Mouse (Mus musculus) yolk sac, embryonic 10.5 days (tissue): ENCODE measurements around the gene Jag2.

ENCODE experiments used
- DNase-seq: peaks from one replicate; pipeline ENCODE4 v3.0.0-alpha.2; 2017; ENCODE audit warnings: low spot score

Gene Jag2

DNA sequence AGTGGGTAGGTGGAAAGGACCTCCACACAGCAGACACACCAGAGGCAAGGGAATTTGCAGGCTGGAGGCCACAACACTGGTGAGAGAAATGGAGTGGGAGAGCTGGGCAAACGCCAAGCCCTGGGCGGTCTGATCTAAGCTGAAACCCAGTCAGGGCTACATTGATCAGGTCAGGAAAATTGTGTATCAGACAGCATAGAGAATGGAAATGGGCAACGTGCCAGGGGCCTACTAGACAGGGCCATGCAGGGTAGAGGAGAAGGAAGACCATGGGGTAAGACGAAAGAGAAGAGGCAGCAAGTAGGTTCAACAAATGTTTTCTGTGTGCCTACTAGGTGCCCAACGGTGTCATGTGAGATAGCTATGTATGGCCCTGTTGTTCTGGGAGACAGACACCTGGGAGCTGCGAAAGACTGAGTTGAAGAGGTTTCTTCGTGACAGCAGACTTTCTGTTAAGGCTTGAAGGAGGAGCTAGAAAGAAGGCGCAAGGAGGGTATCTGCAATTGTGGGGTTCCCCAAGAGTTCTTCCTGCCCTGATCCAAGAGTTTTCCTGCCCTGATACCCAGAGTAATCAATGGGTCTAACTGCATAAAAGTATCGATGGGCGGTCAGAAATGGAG lies 11.7 kb upstream of the Jag2 start:
- peak; percentile 32 for DNase-seq

DNA sequence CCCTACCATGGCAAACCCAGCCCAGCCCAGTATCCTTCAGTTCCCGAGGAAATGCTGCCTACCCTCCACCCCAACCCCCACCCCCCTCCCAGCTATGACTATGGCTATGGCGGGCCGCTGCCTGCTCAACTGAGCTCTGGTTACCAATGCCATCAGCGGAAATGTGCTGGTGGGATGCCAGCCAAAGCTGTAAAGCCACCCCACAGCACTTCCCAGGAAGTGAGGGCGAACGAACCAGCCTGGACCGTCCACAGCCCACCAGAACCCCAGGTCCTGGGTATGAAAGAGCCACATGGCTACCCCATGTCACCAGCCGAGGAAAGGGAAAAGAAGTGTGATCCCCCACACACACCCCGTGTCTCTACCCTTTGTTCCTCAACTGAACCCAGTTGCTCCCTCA lies 11.1 kb upstream of the Jag2 start:
- no peak for DNase-seq

DNA sequence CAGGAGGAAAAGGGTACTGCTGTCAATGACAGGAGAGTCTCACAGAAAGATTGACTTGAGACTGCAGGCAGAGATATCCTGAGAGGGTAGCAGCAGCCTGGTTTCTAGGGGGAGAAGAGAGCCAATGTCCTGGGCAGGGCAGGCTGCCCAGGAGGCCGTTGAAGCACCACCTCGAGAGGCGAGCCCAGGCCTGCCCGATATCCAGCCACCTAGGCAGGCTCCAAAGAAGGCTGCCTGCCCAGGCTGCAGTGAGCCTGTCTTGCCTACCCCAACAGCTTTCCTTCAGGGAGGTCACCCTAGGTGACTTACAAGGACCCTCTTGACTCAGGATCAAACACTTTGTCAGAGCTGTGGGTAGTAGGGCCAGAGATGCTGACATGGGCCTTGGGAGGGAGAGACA lies 10.7 kb upstream of the Jag2 start:
- no peak for DNase-seq

DNA sequence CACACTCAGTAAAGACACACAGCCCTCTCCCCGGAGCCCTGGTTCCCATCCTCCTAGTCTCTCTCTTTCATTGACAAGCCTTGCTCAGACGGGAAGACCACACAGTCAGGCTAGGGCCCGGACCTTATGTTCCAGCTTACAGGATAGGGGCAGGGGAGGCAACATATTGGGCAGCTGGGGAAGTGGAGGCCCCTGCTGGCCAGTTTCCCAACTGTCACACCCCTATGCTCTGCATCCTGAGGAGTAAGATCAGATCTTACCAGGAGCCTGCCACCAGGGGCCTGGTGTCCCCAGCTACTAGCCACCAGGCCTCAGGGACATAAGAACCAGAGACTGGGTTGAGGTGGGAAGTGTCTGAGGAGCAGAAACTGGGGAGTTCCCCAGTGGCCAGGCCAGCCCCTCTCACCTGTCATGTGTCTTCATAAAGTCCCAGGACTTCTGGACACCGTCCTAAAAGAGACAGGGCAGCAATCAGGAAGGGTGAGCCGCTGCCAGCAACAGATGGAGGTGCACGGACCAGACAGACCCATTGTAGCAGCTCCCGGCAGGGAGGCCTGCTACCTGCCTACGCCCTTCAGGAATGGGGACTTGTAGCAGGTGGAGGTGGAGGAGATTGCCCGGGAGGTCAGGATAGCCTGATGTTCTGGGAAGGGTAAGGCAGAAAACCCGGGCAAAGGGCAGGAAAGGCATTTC lies 9.4 kb upstream of the Jag2 start:
- no peak for DNase-seq

DNA sequence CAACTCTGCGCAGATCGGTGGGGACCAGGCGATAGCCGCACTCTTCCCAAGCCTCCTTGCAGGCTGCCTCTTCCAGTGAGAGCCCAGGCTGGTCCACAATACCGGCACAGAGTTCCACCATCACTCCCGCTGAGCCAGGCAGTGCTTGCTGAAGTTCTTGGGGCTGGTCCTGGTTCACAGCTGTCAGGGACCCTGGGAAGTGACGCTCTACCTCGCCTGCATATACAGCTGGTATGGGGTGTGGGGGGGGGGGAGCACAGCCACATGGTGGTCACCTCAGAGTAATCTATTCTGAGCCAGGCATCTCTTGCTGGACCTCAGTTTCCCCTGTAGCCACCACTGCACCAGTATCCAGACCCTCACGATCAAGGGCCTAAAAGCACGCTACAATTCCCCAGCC lies 8.8 kb upstream of the Jag2 start:
- DNase-seq, result no peak

DNA sequence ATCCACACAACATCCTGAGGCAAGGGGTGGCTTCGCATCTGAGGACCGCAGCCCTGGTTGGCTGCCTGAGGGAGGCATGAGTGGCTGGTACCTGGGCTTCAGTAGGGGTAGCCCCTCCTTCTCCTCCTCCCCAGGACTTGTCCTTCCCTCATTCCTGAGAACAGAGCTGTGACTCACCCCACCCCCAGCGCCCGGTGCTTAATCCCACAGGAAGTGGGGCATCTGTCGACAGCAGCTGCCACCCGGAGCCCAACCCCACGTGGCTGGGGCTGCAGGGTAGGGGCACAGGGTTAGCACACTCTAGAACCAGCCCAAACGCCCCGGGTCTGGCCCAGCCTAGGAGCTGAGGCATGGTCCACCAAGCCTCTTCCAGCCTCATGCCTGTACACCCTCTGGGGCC lies 8.3 kb upstream of the Jag2 start:
- no peak for DNase-seq

DNA sequence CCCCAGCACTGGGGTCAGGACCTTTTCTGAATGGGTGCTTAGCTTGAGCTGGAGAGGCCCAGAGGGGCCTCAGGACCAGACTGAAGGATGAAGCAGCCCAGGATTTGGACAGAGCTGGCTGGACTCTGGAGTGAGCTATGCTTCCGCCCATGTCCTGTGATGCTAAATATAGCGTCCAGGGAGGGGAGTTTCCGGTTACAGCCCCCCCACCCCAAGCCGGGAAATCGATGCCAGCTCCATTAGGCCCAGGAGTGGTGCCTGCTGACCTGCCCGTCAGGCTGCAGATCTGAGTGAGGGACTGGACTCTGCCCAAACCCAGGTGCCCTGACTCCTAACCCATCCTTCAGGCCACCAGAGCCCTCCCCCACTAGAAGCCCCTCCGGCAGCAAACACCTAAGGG lies 3.1 kb upstream of the Jag2 start:
- no peak for DNase-seq

DNA sequence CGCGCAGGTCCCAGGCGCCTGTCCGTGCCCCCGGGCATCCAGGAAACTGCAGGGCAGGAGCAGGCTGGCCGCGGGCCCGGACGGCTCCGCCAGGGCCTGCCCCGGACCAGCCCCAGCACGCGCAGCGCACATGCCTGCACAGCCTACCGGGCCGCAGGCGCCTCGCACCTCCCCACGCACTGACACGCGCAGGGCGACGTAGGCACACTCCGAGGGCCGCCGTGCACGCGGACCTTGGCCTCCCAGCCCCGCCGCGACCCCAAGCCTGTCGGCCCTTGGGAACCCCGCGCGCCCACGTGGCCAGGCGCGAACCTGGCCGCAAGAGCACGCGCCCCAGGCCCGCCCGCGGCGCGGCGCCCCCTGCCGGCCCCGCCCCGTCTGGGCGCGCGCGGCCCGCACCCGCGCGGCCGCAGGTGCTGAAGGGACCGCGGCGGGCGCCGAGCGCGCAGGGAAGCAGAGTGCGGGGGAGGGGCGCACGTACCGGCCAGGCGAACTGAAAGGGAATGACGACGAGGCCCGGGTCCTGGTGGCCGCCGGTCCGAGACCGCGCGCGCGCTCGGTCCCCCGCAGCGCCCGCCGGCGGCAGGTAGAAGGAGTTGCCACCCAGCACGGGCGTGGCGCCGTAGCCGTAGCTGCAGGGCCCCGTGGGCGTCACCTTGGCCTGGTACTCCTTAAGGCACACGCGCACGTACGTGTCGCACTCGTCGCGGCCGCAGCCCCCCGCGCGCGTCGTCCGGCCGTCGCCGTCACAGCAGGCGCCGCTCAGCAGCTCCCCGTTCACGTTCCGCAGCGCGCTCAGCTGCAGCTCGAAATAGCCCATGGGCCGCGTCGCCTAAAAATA lies 955 bp downstream of the Jag2 start:
- no peak for DNase-seq

DNA sequence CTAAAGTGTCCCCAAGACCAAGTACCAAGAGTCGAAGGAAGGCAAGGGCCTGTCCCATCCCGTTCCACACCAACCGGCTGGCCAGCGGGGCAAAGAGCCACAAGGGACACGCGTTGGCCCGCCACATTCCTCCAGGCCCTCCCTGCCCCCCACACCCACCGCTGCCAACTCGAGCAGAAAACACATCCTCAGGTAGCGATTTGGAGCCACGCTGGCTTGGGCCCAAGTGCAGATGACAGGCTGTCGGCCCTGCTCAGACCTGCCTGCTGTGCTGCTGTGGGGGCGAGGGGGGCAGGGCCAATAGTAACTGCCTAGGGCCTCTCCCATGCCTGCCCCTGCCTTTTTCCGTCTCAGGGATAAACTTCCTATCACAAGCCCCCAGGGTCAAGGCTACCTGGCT lies 2.3 kb downstream of the Jag2 start:
- DNase-seq, result no peak

DNA sequence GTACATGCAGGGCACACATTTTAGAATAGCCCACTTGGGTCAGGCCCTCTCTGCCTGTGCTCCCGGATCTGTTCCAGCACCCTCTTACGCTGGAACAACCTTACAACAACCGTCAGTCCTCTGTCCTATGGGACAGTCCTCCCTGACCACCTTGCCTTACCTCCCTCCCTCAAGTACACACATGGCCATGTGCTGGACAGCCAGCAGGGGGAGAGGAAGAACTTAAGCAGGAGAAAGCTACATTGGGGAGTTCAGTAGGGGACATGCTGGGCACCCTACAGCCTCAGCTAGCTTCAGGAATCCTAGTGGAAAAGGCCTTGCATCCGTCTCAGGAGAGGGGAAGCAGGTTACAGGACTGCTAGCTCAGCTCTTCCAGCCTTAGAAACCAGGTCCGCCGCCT lies 3.6 kb downstream of the Jag2 start:
- no peak for DNase-seq

DNA sequence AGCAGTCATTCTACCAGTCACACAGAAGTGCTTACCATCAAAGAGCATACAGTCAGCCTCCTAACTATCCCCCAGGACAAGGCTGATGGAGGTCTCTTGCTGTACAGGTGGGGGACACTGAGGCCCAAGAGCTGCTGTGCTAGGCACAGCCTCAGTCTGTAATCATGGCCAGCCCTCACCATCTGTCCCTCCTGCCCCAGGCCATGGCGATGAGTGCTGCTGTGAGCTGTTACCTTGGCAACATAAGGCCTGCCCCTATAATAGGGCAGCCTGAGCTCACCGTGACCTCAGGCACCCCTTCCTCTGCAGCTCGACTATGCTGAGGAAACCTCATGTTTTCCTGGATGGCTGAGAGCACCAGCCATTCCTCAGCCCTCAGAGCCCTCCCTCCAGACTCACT lies 7.0 kb downstream of the Jag2 start:
- no peak for DNase-seq

DNA sequence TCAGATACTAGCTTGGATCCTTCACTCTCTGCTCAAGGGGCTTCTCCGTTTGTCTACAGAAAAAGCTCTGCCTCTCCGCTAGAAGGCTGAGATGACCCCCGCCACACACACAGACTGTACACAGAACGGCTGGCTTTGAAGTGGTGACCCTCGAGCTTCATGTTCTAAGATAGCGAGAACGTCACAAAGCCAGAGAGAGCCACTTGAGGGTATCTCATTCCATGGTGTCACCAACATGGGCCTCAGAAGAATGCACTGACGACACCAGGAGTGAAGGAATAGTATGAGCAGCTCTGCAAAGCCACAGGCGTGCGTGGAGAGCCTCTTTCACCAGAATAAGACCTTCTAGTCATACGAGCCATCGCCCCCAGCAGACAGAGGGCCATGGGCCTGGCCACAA lies 8.1 kb downstream of the Jag2 start:
- no peak for DNase-seq

DNA sequence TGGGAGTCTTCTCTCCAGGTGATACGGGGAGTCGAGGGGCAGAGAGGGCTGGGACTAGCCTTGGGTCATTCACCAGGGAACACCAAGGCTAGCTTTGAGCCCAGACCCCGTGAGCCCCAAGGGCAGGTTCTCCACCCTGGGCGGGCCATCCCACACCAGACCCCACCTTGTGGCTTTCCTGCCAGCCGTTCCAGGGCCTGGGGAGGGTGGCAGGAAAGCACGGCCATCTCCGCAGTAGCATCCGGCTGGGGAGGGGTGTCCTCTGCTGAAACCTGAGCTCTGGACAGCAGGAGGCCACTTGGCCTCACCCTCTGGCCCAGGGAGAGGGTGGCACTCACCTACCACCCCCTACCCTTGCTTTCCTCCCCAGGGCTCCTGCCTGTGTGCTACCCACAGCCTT lies 11.7 kb downstream of the Jag2 start:
- DNase-seq, result no peak

DNA sequence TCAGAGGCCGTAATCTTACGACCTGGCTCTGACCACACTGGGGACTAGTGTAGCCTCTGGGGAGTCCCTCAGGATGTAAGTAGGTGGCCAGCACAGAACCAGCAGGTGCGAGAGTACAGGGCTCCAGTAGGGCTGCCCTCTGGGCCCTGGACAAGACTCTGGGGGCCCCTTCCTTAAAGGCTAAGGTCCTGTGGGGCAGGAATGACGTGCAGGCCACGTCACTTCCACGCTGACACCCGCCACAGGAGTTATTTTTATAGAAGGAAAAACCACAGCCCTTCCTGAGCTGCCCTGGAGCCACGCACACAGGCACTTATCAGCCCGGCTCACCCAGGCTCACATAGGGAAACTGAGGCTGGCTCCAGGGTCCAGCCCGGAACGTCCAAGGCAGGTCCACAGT lies 12.1 kb downstream of the Jag2 start:
- DNase-seq, result no peak

DNA sequence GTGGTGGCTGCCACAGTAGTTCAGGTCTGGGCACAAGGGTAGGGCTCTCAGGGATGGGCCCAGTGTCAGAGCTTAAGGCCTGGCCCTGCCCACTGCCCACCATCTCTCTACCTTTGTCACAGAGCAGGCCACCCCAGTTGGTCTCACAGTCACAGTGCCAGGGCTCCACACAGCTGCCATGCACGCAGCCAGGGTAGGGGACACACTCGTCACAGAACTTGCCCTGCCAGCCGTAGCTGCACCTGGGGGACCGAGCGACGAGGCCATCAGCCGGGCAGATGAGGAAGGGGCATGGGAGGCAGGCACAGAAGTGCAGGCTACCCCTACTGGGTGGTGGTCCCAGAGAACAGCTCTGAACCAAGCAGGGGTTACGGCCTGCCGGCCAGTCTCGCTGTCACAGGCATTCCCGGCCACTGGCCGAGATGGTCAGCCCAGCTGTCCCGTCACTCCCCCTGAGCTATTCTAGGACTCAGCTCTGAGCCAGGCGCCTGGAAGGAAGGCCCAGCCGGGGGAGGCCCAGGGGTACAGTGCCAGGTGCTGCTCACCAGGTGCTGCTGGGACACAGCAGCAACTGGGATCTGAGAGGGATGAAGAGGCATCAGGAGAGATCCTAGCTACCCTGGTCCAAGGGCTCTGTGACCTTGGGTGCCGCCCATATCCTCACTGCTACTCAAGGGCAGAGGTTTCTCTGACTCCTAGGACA lies 12.7 kb downstream of the Jag2 start:
- DNase-seq, result no peak

DNA sequence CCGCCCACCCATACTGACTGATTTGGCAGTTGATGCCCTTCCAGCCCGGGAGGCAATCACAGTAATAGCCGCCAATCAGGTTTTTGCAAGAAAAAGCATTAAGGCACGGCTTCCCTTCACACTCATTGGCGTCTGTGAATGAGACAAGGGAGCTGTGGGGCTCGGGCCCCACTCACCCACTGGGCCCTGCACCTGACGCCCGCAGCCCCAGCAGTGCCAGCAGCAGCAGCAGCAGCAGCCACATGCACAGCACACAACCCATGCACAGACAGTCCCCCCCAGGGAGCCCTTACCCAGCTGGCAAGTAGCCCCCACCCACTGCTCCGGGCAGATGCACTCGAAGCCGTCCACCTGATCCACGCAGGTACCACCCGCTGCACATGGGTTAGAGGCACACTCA lies 14.0 kb downstream of the Jag2 start:
- DNase-seq, result no peak

DNA sequence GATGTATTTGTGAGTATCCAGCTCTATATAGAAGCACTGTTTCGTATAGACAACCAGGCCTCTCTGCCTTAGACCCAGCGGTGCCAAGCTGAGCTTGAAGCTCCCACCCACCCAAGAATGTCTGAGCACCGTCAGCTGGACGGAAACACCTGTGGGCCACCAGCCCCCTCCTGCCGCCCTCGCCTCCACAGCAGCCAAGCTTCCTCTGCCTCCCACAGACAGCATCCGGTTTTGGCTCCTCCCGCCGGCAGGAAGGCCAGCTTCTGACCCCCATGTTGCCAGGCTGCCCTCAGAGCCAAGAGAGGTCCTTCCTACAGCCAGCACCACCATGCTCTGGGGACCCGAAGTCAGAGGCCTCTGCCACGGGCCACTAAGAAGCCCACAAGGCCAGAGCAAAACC lies 15.0 kb downstream of the Jag2 start:
- DNase-seq, result no peak

DNA sequence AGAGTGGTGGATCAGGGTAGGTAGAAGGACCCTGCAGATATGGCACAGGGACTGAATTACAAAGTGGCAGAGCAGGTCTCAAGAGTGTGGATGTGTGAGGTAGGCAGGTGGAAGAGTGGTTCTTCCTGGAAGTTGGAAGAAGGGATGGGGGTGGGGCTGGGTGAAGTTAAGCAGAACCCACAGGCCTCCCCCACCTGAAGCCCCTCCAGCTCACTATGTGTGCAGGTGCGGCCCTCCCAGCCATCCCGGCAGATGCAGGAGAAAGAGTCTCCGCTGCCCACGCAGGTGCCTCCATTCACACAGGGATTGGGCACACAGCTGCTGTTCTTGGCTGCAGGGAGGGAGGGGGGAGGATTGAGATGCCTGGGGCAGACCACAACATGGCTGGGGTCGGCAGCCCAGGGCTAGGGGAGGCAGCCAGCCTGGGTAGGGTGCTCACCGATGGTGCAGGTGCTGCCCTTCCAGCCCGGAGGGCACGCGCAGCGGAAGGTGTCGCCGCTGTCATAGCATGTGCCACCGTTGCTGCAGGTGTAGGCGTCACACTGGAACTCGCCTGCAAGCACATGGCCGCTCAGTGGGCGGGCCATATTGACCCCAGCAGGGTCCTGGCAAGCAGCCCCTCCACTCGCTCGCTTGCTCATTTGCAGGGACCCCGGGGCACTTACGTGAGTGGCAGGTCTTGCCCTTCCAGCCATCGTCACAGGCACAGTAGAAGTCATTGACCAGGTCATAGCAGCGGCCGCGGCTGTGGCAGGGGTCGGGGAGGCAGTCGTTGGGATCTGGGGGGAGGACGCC lies 16.4 kb downstream of the Jag2 start:
- no peak for DNase-seq

DNA sequence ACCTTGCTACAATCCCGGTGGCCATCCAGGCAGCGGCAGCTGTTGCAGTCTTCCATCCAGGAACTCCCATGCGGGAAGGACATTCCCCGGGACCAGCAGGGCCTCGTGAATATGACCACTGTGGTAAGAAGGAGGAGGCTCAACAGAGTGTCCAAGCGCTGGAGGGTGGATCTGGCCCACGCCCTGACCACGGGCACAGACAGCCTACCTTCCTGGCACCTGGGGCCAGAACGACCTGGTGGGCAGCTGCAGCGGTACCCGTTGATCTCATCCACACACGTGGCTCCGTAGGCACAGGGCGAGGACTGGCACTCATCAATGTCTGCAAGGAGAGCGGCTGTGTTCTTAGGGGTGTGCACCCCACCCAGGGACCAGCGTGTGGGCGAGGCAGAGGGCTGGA lies 17.9 kb downstream of the Jag2 start:
- DNase-seq, result no peak

DNA sequence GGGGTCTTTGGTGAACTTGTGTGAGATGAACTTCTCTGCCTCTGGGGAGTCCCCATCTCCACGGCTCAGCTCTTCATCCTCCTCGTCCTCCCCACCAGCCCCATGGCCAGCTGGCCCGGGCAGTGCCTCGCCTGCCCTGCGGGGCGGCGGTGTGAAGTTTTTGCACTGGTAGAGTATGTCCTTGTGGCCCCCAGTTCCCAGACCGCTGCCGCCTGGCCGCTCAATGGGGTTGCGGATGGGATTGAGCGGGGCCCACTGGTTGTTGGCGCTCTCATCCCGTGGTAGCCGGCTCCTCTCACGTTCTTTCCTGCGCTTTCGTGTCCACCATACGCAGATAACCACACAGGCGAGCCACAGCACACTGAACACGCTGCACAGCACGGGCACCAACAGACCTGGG lies 20.6 kb downstream of the Jag2 start:
- no peak for DNase-seq

DNA sequence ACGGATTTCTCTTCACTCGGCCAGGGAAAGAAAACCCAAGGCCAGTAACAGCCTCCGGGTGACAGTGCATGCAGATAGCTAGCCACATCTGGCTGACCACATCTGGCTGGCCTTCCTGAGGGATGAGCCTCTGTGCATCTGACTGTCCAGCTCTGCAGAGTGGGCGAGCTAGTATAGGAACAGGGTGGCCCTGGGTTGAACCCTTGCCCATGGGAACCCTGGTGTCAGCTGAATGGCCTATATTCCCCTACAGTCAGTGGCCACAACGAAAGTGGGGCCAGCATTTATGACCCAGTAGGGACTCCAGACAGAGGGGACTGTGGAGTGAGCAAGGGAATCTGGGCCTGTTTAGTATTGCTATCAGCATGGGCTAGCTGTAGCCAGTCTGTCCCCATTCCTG lies 24.6 kb downstream of the Jag2 start:
- no peak for DNase-seq

DNA sequence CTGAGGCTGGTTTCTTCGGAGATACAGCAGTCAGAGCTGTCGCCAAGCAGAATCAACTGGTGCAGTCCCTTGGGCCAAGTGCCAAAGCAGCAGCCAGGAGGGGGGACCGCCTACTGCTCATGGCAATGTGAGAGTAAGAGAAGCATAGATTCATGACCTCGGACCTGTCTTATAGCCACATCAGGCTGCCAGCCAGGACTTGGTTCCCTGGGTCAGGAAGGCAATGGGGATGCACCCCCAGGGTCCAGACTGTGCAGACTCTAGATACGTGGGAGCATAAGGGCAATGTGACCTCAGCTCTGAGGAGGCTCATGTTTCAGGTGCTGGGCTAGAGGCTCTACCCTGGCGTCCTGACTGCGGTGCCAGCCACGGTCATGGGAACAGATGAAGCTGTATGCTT lies 25.6 kb downstream of the Jag2 start:
- DNase-seq, result no peak
